Mouse (Mus musculus) heart, embryonic 16.5 days (tissue): ENCODE measurements around the gene Rmnd5b. TPM values are rescaled to one million over a fixed set of nuclear protein-coding genes. Genes with fewer than 3 reads are reported as not detected.
A peak's percentile ranks its signal among the peaks of the same experiment; 100 is the strongest.
"Not testable (repeated sequence)": the region's sequence is repeated elsewhere in the genome, so short reads cannot be mapped to it uniquely, and the experiment has no call there.

Source experiments
- ATAC-seq: fragments of 200-750 bp; cut with Nextera tagmentation; replicated peaks from 2 replicates; pipeline ENCODE4 v1.8.0; 2017; ENCODE audit warnings: moderate number of reproducible peaks; ENCODE audit not compliant: insufficient read depth, low FRiP score; ENCODE audit errors: extremely low read depth
- H3K27ac ChIP-seq: fragments of 300-500 bp; sonication (generic); 2 replicates; pipeline ENCODE4 v1.5.1; 2014; ENCODE audit warnings: mild to moderate bottlenecking, low read length, control low read depth, moderate library complexity
- H3K27me3 ChIP-seq: fragments of 300-500 bp; sonication (generic); 2 replicates; pipeline ENCODE4 v1.6.1; 2014; ENCODE audit warnings: low read length, mixed read lengths; ENCODE audit not compliant: control insufficient read depth, insufficient read depth
- H3K36me3 ChIP-seq: fragments of 300-500 bp; sonication (generic); 2 replicates; pipeline ENCODE4 v1.6.1; 2014; ENCODE audit not compliant: control insufficient read depth, insufficient read depth
- H3K4me1 ChIP-seq: fragments of 300-500 bp; sonication (generic); 2 replicates; pipeline ENCODE4 v1.6.1; 2014; ENCODE audit warnings: low read length, mixed read lengths; ENCODE audit not compliant: control insufficient read depth, insufficient read depth
- H3K4me2 ChIP-seq: fragments of 300-500 bp; sonication (generic); 2 replicates; pipeline ENCODE4 v1.6.1; 2014; ENCODE audit warnings: low read depth, mild to moderate bottlenecking, control low read depth, low read length
- H3K4me3 ChIP-seq: fragments of 300-500 bp; sonication (generic); 2 replicates; pipeline ENCODE4 v1.5.1; 2014; ENCODE audit warnings: mild to moderate bottlenecking, control low read depth, low read length
- H3K9ac ChIP-seq: fragments of 300-500 bp; sonication (generic); 2 replicates; pipeline ENCODE4 v1.6.1; 2014; ENCODE audit warnings: low read length, control low read depth
- H3K9me3 ChIP-seq: fragments of 300-500 bp; sonication (generic); replicated peaks from 2 replicates; pipeline ENCODE4 v1.6.1; 2016; ENCODE audit warnings: low read length; ENCODE audit not compliant: control insufficient read depth
- WGBS: fragments of 180-500 bp; shearing (Covaris S2); extraction: QIAGEN DNeasy Blood & Tissue Kit; methylation state at CpG from one replicate; pipeline ENCODE4 v1.1.7; 2014; 5-methylcytosine and 5-hydroxymethylcytosine counted together
- polyA plus RNA-seq: library from polyadenylated mRNA; unstranded; fragments of >200 nt; fragmentation: Nextera tagmentation; extraction: Ambion mirVana; gene quantifications from 2 replicates; pipeline ENCODE4 v1.2.1, GENCODE M21; 2015

Rmnd5b gene
- polyA plus RNA-seq, 1 experiment from 2014 or later = 37.1 TPM

DNA sequence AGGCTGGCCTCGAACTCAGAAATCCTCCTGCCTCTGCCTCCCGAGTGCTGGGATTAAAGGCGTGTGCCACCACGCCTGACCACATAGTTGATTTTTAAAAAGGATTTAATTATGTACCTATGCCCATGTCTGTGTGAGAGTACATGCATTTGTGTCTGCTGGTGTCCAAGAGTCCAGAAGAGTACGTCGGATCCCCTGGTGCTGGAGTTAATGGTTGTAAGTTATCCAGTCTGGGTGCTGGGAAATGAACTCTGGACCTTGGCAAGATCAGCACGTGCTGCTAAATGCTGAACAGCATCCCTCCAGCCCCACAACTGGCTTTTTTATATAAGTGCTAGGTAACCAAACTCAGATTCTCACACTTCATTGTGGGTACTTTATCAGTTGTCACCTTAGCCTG lies 35.1 kb upstream of the Rmnd5b start:
- H3K9me3 ChIP-seq = no peaks in the 10 kb centered on the region
- H3K9ac ChIP-seq = no peak overlapping the region
- H3K27me3 ChIP-seq = no peaks in the 10 kb centered on the region
- no peaks in the 10 kb centered on the region for H3K4me1 ChIP-seq
- 87% methylated on average over 7 of the region's 7 CpGs for WGBS
- no peak for ATAC-seq
- no peaks in the 10 kb centered on the region for H3K36me3 ChIP-seq
- H3K27ac ChIP-seq = no peak overlapping the region
- H3K4me2 ChIP-seq = no peak overlapping the region
- H3K4me3 ChIP-seq = no peak overlapping the region

DNA sequence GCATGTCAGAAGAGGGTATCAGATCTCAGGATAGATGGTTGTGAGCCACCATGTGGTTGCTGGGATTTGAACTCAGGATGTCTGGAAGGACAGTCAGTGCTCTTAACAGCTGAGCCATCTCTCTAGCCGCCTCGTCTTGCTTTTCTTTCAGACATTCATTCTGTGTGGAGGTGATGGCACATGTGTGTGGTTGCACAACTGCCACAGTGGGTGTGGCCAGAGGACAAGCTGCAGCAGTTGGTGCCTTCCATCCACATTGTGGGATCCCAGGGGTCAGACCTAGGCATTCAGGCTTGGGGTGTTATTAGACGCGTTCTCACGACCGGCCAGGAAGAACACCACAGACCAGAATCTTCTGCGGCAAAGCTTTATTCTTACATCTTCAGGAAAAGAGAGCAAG lies 29.1 kb upstream of the Rmnd5b start:
- not testable (repeated sequence) for H3K4me1 ChIP-seq, H3K36me3 ChIP-seq
- 83% methylated on average over 7 of the region's 7 CpGs for WGBS

DNA sequence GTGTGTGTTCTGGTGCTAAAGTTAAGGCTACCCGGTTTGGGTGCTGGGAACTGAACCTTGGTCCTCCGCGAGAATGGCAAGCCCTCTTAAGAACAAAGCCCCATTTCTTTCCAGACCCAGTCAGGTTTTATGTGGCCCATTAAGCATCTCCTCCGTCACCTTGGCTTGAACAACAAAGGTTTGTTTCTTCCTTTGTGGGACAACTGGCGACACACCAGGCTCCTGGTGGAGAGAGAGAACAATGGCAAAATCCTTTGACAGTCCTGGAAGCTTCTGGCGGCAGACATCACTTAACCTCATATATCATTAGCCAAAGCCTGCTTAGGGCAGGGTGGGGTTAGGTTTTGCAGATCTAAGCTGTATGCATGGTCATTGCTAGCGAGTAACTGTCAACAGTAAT lies 26.9 kb upstream of the Rmnd5b start:
- Histone ChIP-seq H3K9me3 (no peaks in the 10 kb centered on the region), H3K27me3 (no peaks in the 10 kb centered on the region), H3K4me3 (no peak overlapping the region), H3K4me2 (no peak overlapping the region), H3K36me3 (no peaks in the 10 kb centered on the region), H3K9ac (no peak overlapping the region), H3K4me1 (peaks cover 9% of the 10 kb centered on the region), H3K27ac (no peak overlapping the region)
- WGBS = 82% methylated on average over 7 of the region's 7 CpGs
- no peak for ATAC-seq

More for the DNA sequence above, 29.1 kb upstream of the Rmnd5b start:
- H3K27me3 ChIP-seq, ATAC-seq, H3K9ac ChIP-seq, H3K4me3 ChIP-seq, H3K4me2 ChIP-seq, H3K27ac ChIP-seq, H3K9me3 ChIP-seq: not testable (repeated sequence)

DNA sequence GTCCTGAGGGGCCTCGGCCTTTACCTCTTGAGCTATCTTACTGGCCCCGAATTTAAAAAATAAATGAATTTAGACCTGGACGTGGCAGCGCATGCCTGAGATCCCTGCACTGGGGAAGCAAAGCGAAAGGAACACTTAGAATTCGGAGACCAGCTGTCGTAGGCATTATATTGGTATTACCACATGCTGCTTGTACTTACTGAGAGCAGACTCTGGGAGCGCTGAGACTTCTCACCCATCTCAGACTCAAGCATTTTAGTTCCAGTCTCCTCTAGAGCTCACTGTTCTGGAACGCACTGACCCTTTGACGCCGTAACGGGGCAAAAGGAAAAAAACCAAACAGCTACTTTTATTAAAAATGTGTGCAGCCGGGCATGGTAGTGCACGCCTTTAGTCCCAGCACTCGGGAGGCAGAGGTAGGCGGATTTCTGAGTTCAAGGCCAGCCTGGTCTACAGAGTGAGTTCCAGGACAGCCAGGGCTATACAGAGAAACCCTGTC lies 26.2 kb upstream of the Rmnd5b start:
- no peak overlapping the region for H3K4me3 ChIP-seq
- H3K9ac ChIP-seq = no peak overlapping the region
- H3K4me2 ChIP-seq = no peak overlapping the region
- H3K9me3 ChIP-seq = no peaks in the 10 kb centered on the region
- H3K27ac ChIP-seq = no peak overlapping the region
- H3K27me3 ChIP-seq = no peaks in the 10 kb centered on the region
- no peak for ATAC-seq
- peaks cover 9% of the 10 kb centered on the region for H3K4me1 ChIP-seq
- no peaks in the 10 kb centered on the region for H3K36me3 ChIP-seq
- 86% methylated on average over 16 of the region's 16 CpGs for WGBS

DNA sequence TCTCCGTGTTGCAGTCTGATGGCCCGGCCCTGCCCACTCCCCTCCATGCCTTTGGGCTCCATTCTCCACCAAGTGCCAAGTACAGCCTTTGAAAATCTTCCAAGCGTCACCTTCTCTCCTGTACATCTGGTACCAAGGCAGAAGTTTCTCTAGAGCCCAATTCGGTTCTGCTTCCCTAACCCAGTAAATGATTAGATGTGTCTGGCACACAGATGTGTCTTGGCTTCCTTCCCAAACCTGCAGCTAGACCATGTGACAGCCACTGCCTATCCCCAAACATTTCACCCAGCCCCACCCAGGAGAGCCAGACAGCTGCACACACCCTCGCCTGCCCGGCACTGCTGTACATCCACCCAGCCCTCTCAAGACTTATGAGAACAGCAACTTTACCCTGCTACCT lies 23.0 kb upstream of the Rmnd5b start:
- Histone ChIP-seq H3K4me3 (no peak overlapping the region), H3K9me3 (no peaks in the 10 kb centered on the region), H3K27ac (0 out of 2 replicates have a peak overlapping the region, but pooled peaks have one; percentile 15), H3K36me3 (no peaks in the 10 kb centered on the region), H3K4me1 (peaks cover 9% of the 10 kb centered on the region), H3K27me3 (no peaks in the 10 kb centered on the region), H3K9ac (no peak overlapping the region; the same call in 1 of the 2 replicates), H3K4me2 (no peak overlapping the region)
- 39% methylated on average over 6 of the region's 6 CpGs for WGBS
- ATAC-seq = peak; percentile 73; the same call in 1 of the 2 replicates

DNA sequence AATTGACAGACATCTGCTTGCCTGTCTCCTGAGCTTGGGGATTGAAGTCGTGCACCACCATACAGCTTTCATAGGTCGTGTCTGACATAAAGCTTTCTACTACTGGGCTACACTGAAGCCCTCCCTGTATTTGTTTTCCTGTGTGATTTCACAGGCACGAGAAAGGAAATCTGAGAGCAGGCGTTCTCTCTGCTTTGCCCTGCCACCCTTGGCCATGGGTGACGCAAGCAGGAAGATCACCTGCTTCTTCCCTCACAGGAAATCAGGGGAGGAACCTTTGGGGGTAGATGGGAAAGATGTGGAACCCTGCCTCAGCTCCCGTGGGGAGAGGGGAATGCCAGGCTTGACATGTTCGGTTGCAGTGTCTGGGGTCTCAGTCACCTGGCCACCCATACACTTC lies 22.6 kb upstream of the Rmnd5b start:
- Histone ChIP-seq H3K36me3 (no peaks in the 10 kb centered on the region), H3K9ac (no peak overlapping the region; the same call in 1 of the 2 replicates), H3K27me3 (no peaks in the 10 kb centered on the region), H3K9me3 (no peaks in the 10 kb centered on the region), H3K27ac (0 out of 2 replicates have a peak overlapping the region, but pooled peaks have one; percentile 15), H3K4me3 (no peak overlapping the region), H3K4me1 (peaks cover 9% of the 10 kb centered on the region), H3K4me2 (no peak overlapping the region)
- ATAC-seq = no peak
- WGBS = 52% methylated on average over 7 of the region's 7 CpGs

DNA sequence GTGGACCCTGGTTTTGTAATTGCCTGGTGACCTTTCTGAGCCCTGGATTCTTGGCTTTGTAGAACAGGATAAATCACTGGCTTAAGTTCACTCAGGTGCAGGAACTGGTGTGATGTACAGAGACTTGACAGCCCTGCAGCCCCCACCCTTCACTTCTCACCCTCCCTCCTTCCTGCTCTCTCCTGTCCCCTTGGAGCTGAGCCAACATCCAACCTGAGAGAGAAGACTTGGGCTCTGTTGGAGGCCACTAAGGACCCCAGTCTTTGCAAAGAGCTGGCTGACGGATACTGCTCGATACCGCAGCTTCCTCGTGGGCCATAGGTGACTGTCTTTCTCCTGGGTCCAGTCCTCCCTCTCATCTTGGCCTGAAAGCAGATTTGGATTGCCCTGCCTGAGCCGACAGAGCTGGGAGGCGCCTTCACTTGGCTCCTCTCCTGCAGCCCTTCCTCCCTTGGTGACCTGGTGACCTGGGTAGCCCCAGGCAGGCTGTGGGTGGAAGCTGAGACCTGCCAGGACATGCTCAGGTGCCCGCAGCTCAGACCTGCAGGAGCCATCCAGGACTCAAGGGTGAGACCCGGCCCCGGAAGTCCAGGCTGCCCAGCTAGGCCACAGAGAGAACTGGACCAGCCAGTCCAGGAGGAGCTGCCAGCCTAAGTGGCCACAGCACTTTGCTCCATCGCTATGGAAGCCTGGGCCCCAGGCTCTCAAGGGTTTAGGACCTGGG lies 21.3 kb upstream of the Rmnd5b start:
- no peak overlapping the region for H3K9ac ChIP-seq
- no peak overlapping the region for H3K27ac ChIP-seq
- H3K9me3 ChIP-seq = no peaks in the 10 kb centered on the region
- H3K4me3 ChIP-seq = no peak overlapping the region
- H3K36me3 ChIP-seq = no peaks in the 10 kb centered on the region
- WGBS = 72% methylated on average over 10 of the region's 10 CpGs
- H3K27me3 ChIP-seq = no peaks in the 10 kb centered on the region
- H3K4me1 ChIP-seq = peaks cover 9% of the 10 kb centered on the region
- no peak overlapping the region for H3K4me2 ChIP-seq
- ATAC-seq = no peak

DNA sequence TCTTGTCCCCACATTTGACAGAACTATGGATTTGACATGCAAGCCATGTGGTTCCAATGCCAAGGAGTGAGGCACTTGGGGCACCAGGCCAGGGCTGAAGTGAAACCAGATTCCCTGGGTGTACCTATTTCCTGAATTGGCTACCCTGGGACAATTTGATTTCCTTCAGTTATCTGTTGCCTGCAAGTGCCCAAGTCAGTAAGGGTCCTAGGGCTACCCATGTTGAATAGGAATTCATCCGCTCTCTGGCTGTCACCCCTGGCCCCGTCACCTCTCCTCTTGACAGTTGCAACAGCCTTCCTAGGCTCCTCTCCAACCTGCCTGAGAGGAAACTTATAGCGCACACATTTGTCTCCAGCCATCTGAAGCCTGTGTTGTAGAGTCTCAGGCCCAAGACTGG lies 19.2 kb upstream of the Rmnd5b start:
- Histone ChIP-seq H3K27ac (no peak overlapping the region), H3K27me3 (no peaks in the 10 kb centered on the region), H3K9me3 (no peaks in the 10 kb centered on the region), H3K9ac (no peak overlapping the region), H3K4me1 (peaks cover 15% of the 10 kb centered on the region), H3K4me3 (no peak overlapping the region), H3K36me3 (no peaks in the 10 kb centered on the region), H3K4me2 (no peak overlapping the region)
- WGBS = 83% methylated on average over 3 of the region's 3 CpGs
- ATAC-seq = no peak

DNA sequence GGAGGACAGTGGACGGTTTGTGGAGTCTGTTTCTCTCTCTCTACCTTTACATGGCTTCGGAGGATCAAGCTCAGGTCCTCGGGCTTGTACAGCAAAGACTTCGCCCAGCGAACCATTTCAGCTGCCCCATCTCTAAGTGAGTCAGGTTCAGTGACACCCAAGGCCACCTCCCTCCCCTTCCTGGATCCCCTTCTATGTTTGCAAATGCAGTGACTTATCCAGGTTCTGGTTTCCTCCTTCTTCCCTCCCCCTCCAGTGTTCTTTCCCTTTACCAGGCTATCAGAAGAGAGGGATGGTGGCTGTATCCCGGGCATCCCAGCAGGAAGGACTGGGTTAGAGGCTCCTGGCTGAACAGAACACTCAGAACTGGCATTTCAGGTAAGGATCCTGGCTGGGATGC lies 18.0 kb upstream of the Rmnd5b start:
- H3K27me3 ChIP-seq = no peaks in the 10 kb centered on the region
- H3K9me3 ChIP-seq = no peaks in the 10 kb centered on the region
- H3K4me3 ChIP-seq = no peak overlapping the region
- 80% methylated on average over 6 of the region's 6 CpGs for WGBS
- no peaks in the 10 kb centered on the region for H3K36me3 ChIP-seq
- H3K9ac ChIP-seq = no peak overlapping the region
- no peak overlapping the region for H3K27ac ChIP-seq
- H3K4me2 ChIP-seq = no peak overlapping the region
- no peak for ATAC-seq
- H3K4me1 ChIP-seq = peaks cover 22% of the 10 kb centered on the region
